Mouse (Mus musculus): Measurements from ENCODE around the gene Mxi1.
A peak's percentile ranks its signal among the peaks of the same experiment; 100 is the strongest.

Mxi1 gene

DNA sequence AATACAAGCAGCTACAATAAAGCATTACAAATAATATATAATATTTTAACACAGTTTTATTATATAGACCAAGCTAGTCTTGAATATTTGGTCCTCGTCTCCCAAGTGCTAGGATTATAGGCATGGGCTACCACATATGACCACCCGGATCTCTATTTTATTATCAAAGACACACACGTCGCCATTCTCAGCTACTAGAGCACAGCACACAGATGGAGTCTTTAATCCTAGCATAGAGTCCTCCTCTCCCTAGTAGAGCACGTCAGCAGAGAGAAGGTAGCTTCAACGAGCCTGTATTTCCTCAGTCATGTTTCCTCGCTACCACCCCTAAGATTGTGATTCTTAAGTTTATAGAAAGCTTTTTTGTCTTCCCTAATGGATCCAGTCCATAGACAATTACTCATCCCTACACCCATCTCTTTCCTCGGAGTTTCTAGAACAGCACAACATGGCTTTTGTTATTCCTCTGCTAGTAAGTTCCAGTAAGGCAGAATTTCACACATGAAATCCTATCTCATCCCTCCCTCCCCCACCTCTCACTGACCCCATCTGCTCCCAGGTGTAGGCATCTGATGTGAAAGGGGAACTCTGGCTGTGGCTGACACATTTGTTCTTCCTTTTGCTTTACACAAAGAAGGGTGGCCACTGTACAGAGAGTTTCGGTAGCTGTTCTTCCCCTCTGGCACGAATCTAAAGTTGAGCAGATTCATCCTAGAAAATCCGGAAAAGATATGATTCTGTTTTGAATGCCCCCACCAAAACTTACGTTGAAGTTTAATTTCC lies 87.3 kb downstream of the Mxi1 start:
- DNase-seq (ENCODE audit: low read depth, low spot score) = no peak

DNA sequence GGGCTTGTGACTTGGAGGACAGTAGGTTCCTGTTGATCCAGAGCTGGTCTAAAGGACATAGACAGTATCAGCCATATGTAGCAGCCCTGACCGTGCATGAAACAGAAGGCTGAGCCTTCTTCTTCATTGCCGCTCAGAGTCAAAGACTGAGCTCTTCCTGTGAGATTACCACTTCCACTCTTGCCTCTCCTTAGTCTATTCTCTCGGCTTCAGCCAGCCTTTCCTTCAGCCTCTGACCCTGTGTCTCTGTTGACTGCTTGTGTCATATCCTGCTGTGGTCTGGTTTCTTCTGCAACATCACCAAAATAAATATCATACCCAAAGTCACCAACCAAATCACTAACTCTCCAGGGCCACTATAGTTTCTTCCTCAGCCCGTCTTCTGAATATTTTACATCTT lies 88.9 kb downstream of the Mxi1 start:
- DNase-seq (ENCODE audit: low read depth, low spot score) = no peak

- no peak for DNase-seq (ENCODE audit: low read depth, low spot score)
Observed at GRCm38 (mm10) chr19:53400332-53401110, 90.2 kb downstream of the Mxi1 start.

- no peak for DNase-seq (ENCODE audit: low read depth, low spot score)
Observed at GRCm38 (mm10) chr19:53402741-53403432, 92.6 kb downstream of the Mxi1 start.

- peak; percentile 99 for DNase-seq (ENCODE audit: low read depth, low spot score)
Observed at GRCm38 (mm10) chr19:53404219-53404836, 94.0 kb downstream of the Mxi1 start.

DNA sequence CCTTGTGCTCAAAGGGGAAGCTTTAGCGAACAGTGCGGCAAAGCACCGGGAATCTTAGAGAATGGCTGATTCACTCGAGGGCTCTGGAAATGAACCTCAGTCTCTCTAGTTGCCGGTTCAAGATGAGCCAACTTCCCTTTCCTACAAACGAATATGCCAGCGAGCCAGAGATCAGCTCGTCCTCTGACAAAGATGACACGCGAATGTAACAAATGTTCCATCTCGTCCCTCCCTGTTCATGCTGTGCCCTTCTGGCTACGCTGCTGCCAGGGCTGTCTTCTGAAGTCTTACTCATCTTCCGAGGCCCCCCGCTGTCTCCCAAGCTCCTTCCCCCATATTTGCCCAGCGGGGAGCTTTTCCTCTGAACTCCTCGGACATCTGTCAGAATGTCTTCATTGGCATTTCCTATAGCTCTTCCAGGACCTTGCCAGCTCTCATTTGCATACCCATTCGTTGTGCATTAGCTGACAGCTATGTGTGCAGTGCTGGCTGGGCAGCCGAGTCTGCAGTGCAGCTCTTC lies 94.6 kb downstream of the Mxi1 start:
- no peak for DNase-seq (ENCODE audit: low read depth, low spot score)

GRCm38 (mm10) chr19:53405810-53406209 lies 95.5 kb downstream of the Mxi1 start:
- peak; percentile 85 for DNase-seq (ENCODE audit: low read depth, low spot score)

GRCm38 (mm10) chr19:53407350-53407749 lies 97.0 kb downstream of the Mxi1 start:
- no peak for DNase-seq (ENCODE audit: low read depth, low spot score)

DNA sequence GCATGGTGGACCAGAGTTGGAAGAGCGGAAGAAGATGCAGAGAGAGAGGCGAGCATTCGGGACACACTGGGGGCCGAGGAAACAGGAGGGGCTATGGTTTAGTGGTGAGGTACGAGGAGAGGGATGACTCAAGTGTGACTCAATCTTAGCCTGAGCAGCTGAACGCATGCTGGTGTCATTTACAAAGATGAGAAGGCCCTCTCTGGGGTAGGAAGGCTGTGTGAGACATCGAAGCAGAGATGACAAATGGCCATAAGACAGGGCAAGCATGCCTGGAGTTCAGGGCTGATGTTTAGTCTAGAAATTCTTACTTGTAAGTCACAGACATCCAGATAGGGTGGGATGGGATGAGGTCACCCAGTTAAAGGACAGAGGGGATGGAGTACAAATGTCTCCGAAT lies 98.1 kb downstream of the Mxi1 start:
- peak; percentile 93 for DNase-seq (ENCODE audit: low read depth, low spot score)

GRCm38 (mm10) chr19:53409663-53410307 lies 99.5 kb downstream of the Mxi1 start:
- DNase-seq (ENCODE audit: low read depth, low spot score) = no peak

- peak; percentile 99 for DNase-seq (ENCODE audit: low read depth, low spot score)
Observed at GRCm38 (mm10) chr19:53412149-53412848, 102.0 kb downstream of the Mxi1 start.

DNA sequence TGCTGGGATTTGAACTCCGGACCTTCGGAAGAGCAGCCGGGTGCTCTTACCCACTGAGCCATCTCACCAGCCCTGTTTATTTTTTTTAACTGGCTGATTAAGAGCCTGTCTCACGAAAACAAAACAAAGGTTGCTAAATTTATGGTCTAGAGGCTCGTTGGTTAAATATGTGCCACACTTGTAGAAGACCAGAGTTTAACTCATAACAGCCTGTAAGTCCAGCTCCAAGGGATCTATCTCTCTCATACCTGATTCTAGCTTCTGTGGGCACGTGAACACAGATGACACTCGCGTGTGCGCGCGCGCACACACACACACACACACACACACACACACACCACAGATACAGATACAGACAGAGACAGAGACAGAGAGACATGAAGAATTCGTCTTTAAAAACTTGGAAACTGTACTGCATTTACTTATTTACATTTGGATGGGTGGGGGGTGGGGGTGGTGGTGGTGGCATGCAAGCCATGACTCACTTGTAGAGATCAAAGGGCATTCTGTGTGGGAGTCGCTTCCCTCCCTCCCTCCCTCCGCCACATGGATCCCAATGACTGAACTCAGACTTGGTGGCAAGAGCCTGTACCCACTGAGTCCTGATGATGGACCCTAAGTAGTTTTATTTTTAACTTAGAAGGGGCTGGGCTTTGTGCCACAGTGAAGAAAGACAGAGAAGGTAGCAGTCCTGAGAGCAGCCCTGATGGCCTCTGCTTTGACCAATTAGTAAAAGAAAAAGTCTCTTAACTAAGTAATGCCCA lies 103.5 kb downstream of the Mxi1 start:
- peak; percentile 74 for DNase-seq (ENCODE audit: low read depth, low spot score)

GRCm38 (mm10) chr19:53414650-53415049 lies 104.3 kb downstream of the Mxi1 start:
- DNase-seq (ENCODE audit: low read depth, low spot score) = no peak

GRCm38 (mm10) chr19:53415198-53415597 lies 104.9 kb downstream of the Mxi1 start:
- DNase-seq (ENCODE audit: low read depth, low spot score) = no peak

- peak; percentile 90 for DNase-seq (ENCODE audit: low read depth, low spot score)
Observed at GRCm38 (mm10) chr19:53419834-53420233, 109.5 kb downstream of the Mxi1 start.

GRCm38 (mm10) chr19:53420924-53421582 lies 110.7 kb downstream of the Mxi1 start:
- DNase-seq (ENCODE audit: low read depth, low spot score) = peak; percentile 97

GRCm38 (mm10) chr19:53421583-53422188 lies 111.4 kb downstream of the Mxi1 start:
- DNase-seq (ENCODE audit: low read depth, low spot score) = no peak

- DNase-seq (ENCODE audit: low read depth, low spot score) = no peak
Observed at GRCm38 (mm10) chr19:53422358-53423308, 112.3 kb downstream of the Mxi1 start.

Data from 3T3-L1 (cell line).